Mouse (Mus musculus): ENCODE measurements at regions not wholly inside any gene's neighbourhood (a gene's known extent, or its start where the extent isn't known, plus 50 kb on each side); places are given as distances from the start of the nearest gene placed in this dataset.

DNA sequence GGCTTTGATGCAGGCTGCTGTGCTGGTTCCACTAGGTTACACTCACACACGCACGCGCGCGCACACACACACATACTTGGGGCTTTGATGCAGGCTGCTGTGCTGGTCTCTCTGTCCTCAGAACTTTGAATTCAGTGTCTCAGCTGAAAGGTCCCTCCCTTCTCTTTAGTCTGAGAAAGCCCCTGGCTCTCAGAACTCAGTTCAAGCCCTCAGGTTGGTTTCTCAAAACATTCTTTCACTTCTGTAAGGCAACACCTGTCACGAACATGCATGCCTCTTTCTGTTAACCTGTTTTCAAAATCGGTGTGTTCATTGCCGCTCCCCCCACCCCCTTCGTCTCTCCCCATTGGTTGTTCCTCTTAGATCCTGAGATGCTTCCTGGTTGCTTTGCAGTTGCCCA, 118.8 kb upstream of the Ccnd2 start:
- Histone ChIP-seq H3K4me1 (ENCODE audit: control insufficient read depth, insufficient read depth, insufficient read length, low read length) (no peaks in the 10 kb centered on the region), H3K27ac (replicated peaks; ENCODE audit: low read depth, low read length) (no peak overlapping the region)

DNA sequence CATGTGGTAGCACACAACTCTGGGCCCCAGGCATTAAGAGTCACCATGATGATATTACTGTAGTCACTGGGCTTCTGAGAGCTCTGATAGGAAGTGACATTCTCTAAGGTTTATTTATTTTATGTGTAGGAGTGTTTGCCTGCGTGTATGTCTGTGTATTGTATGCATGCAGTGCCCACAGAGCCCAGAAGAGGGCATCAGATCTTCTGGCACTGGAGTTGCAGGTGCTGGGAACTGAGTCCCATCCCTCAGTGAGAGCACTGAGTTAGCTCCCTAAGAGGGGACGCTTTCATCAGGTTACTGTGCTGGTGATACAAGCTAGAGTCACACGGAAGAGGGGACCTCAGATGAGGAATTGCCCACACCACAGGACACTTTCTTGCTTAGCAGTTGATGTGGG, 119.4 kb upstream of the Ccnd2 start:
- Histone ChIP-seq H3K27ac (replicated peaks; ENCODE audit: low read depth, low read length) (no peak overlapping the region), H3K4me3 (ENCODE audit: insufficient read depth, low read depth, low read length) (no peak overlapping the region), H3K4me1 (ENCODE audit: control insufficient read depth, insufficient read depth, insufficient read length, low read length) (no peaks in the 10 kb centered on the region)

More for the DNA sequence above, 118.8 kb upstream of the Ccnd2 start:
- no peak overlapping the region for H3K4me3 ChIP-seq (ENCODE audit: insufficient read depth, low read depth, low read length)

- no peak overlapping the region for H3K4me3 ChIP-seq (ENCODE audit: insufficient read depth, low read depth, low read length)
These were observed 120.6 kb upstream of the Ccnd2 start for GRCm38 (mm10) chr6:127272630-127273029.

GRCm38 (mm10) chr6:127274732-127275429, 122.9 kb upstream of the Ccnd2 start:
- H3K27ac ChIP-seq (replicated peaks; ENCODE audit: low read depth, low read length): no peak overlapping the region
- H3K4me1 ChIP-seq (ENCODE audit: control insufficient read depth, insufficient read depth, insufficient read length, low read length): no peaks in the 10 kb centered on the region
- no peak overlapping the region for H3K4me3 ChIP-seq (ENCODE audit: insufficient read depth, low read depth, low read length)

More at GRCm38 (mm10) chr6:127272630-127273029, 120.6 kb upstream of the Ccnd2 start:
- no peak overlapping the region for H3K27ac ChIP-seq (replicated peaks; ENCODE audit: low read depth, low read length)
- H3K4me1 ChIP-seq (ENCODE audit: control insufficient read depth, insufficient read depth, insufficient read length, low read length): no peaks in the 10 kb centered on the region

GRCm38 (mm10) chr6:127275430-127275784, 123.4 kb upstream of the Ccnd2 start:
- no peaks in the 10 kb centered on the region for H3K4me1 ChIP-seq (ENCODE audit: control insufficient read depth, insufficient read depth, insufficient read length, low read length)
- no peak overlapping the region for H3K27ac ChIP-seq (replicated peaks; ENCODE audit: low read depth, low read length)
- H3K4me3 ChIP-seq (ENCODE audit: insufficient read depth, low read depth, low read length): no peak overlapping the region

DNA sequence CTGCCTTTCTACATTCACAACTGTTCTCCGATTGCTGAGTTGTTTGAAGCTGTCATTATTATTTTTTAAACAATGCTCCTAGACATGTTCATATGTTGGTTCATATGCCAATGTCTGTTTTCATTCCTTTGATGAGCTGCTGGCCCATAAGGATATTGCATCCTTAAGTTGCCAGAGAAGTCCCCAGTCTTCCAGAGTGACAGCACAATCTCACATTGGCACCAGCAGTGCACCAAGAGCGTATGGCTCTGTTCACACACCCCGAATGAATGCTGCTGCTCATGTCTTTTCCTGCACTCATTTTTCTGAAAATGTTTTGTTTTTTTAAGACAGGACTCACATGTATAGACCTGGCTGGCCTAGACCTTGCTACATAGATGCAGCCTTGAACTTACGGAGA, 124.4 kb upstream of the Ccnd2 start:
- H3K27ac ChIP-seq (replicated peaks; ENCODE audit: low read depth, low read length): no peak overlapping the region
- H3K4me3 ChIP-seq (ENCODE audit: insufficient read depth, low read depth, low read length): no peak overlapping the region
- H3K4me1 ChIP-seq (ENCODE audit: control insufficient read depth, insufficient read depth, insufficient read length, low read length): no peaks in the 10 kb centered on the region

DNA sequence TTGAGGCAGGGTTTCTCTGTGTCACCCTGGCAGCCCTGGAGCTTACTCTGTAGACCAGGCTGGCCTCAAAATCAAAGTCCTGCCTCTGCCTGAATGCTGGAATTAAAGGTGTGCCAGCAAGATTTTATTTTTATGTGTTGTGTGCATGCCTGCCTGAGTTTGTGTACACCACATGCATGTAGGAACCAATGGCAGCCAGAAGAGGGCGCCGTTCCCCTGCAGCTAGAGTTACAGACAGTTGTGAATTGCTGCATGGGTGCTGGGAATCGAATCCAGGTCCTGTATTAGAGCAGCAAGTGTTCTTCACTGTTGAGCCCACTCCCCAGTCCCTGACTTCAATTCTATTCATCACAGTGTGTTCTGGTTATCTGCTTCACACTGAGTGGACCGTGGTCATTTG, 126.4 kb upstream of the Ccnd2 start:
- Histone ChIP-seq H3K27ac (replicated peaks; ENCODE audit: low read depth, low read length) (no peak overlapping the region), H3K4me3 (ENCODE audit: insufficient read depth, low read depth, low read length) (no peak overlapping the region), H3K4me1 (ENCODE audit: control insufficient read depth, insufficient read depth, insufficient read length, low read length) (no peaks in the 10 kb centered on the region)

- Histone ChIP-seq H3K27ac (replicated peaks; ENCODE audit: low read depth, low read length) (no peak overlapping the region), H3K4me3 (ENCODE audit: insufficient read depth, low read depth, low read length) (no peak overlapping the region), H3K4me1 (ENCODE audit: control insufficient read depth, insufficient read depth, insufficient read length, low read length) (no peaks in the 10 kb centered on the region; the same call in 1 of the 2 replicates)
These were observed 132.2 kb upstream of the Ccnd2 start for GRCm38 (mm10) chr6:127284226-127284625.

DNA sequence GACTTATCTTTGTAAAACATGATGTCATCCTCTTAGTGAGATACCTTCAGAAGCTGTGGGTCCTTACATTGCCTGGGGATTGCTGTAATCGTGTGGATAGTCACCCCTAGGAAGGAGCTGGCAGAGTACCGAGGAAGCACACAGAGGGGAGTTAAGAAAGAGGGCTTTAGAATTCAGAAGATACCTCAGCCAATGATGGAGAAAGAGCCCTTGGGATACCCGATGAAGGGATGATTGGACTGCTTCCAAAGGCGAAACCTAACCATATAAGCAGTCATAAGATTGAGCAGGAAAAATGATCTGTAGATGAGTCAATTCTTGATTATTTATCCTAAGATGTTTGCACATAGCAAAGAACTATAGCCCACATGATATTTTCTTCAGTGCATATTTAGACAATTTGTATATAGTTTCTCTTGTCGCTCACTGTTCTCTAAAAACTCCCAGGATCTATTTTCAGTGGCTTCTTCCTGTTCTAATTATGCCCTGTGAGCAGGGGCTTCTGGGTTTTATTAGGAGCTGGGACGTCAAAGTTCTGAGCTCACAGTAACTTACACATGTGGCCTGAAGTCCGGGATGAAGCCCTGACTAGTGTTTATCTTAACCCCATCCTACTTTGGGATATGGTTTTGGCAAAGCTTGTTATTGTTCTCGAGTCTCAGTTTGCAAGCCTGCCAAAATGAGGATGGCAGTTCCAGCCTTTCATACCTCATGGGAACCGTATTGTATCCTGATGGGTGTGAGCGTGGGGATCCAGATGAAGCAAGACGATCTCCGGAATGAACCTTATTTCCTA, 134.9 kb upstream of the Ccnd2 start:
- Histone ChIP-seq H3K27ac (replicated peaks; ENCODE audit: low read depth, low read length) (no peak overlapping the region), H3K4me1 (ENCODE audit: control insufficient read depth, insufficient read depth, insufficient read length, low read length) (no peaks in the 10 kb centered on the region; the same call in 1 of the 2 replicates), H3K4me3 (ENCODE audit: insufficient read depth, low read depth, low read length) (no peak overlapping the region)

GRCm38 (mm10) chr6:127288946-127289345, 137.0 kb upstream of the Ccnd2 start:
- Histone ChIP-seq H3K4me1 (ENCODE audit: control insufficient read depth, insufficient read depth, insufficient read length, low read length) (no peaks in the 10 kb centered on the region; the same call in 1 of the 2 replicates), H3K27ac (replicated peaks; ENCODE audit: low read depth, low read length) (no peak overlapping the region), H3K4me3 (ENCODE audit: insufficient read depth, low read depth, low read length) (no peak overlapping the region)

DNA sequence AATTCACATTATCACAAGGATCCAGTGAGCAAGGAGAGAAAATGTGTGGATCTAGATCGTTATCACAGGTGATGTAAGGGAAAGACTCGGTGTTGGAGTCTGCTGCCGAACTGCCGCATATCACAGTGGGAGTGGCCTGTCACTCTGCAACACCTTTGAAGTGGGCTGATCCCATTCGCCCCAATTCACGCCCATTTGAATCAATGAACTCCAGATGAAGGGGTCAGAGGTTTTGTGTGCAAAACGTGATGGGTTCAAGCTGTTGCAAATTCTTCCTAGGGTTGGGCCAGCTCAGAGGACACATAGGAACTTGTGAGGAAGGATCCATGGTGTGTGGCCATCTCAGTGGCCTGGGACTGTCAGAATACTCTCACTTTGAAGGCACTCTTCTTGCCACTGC, 139.9 kb upstream of the Ccnd2 start:
- H3K4me3 ChIP-seq (ENCODE audit: insufficient read depth, low read depth, low read length): no peak overlapping the region
- H3K27ac ChIP-seq (replicated peaks; ENCODE audit: low read depth, low read length): no peak overlapping the region
- no peaks in the 10 kb centered on the region; the same call in 1 of the 2 replicates for H3K4me1 ChIP-seq (ENCODE audit: control insufficient read depth, insufficient read depth, insufficient read length, low read length)

GRCm38 (mm10) chr6:127293829-127294228, 141.8 kb upstream of the Ccnd2 start:
- no peak overlapping the region for H3K4me3 ChIP-seq (ENCODE audit: insufficient read depth, low read depth, low read length)
- H3K27ac ChIP-seq (replicated peaks; ENCODE audit: low read depth, low read length): no peak overlapping the region
- H3K4me1 ChIP-seq (ENCODE audit: control insufficient read depth, insufficient read depth, insufficient read length, low read length): no peaks in the 10 kb centered on the region

- H3K4me3 ChIP-seq (ENCODE audit: insufficient read depth, low read depth, low read length): no peak overlapping the region
- H3K27ac ChIP-seq (replicated peaks; ENCODE audit: low read depth, low read length): no peak overlapping the region
- H3K4me1 ChIP-seq (ENCODE audit: control insufficient read depth, insufficient read depth, insufficient read length, low read length): no peaks in the 10 kb centered on the region
These were observed 146.1 kb upstream of the Ccnd2 start for GRCm38 (mm10) chr6:127298105-127298504.

DNA sequence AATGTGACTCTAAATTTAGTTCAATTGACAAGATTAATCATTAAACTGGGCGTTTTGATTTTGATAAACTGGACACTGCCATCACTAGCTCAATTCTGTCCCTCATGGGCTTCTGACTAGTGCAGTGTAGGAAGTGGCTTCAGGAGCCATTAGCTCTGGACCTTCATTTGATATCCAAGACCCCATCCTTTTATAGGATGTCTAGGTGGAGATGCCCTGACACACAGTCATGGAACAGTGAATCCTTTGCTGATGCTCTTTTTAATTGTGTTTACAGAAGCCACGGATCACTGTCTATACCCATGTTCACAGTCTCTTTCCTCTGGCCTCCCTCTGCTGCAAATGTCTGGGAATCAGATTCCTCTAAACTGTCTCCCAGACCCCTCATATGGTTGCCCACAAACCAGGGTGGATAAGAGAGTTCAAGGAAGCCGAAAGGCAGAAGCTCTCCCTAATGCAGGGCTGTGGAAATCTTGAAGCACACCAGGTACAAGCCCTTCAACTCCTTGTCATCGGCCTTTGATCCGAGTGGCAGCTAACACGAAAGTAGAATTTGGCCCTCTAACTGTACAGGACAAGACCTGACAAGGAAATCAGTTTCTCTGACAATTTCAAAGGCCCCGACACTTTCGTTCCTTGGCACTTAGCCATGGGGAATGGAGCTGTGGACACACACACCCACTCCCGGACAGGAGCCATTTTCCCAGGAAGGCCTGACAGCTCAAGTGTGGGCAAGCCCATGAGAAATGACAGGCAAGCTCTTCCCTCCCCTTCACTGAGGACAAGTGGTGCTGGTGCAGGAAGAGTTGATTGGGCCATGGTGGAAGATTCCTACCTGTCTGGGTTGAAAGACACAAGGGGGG, 135.2 kb upstream of the Parp11 start:
- H3K4me1 ChIP-seq (ENCODE audit: control insufficient read depth, insufficient read depth, insufficient read length, low read length): no peaks in the 10 kb centered on the region
- H3K27ac ChIP-seq (replicated peaks; ENCODE audit: low read depth, low read length): no peak overlapping the region
- no peak overlapping the region for H3K4me3 ChIP-seq (ENCODE audit: insufficient read depth, low read depth, low read length)

- Histone ChIP-seq H3K4me1 (ENCODE audit: control insufficient read depth, insufficient read depth, insufficient read length, low read length) (no peaks in the 10 kb centered on the region), H3K4me3 (ENCODE audit: insufficient read depth, low read depth, low read length) (no peak overlapping the region), H3K27ac (replicated peaks; ENCODE audit: low read depth, low read length) (no peak overlapping the region)
These were observed 129.3 kb upstream of the Parp11 start for GRCm38 (mm10) chr6:127317309-127317708.
